Mouse (Mus musculus): ENCODE measurements at regions not wholly inside any gene's neighbourhood (a gene's known extent, or its start where the extent isn't known, plus 50 kb on each side); places are given as distances from the start of the nearest gene placed in this dataset.
"Not testable (repeated sequence)": the region's sequence is repeated elsewhere in the genome, so short reads cannot be mapped to it uniquely, and the experiment has no call there.

GRCm38 (mm10) chr4:18620361-18620760 lies 984.9 kb upstream of the Gm12353 start:
- in situ Hi-C loops (cut with MboI; ENCODE audit: low pct_unique_long_range_greater_than_20kb), result no loop called here
- H3K27me3 ChIP-seq, result no peaks in the 10 kb centered on the region
- POLR2A ChIA-PET, result no interaction called here
- CTCF ChIA-PET, result no interaction called here
- DNase-seq (ENCODE audit: low read depth, low spot score), result no peak
- no peak for TF ChIP-seq CTCF (IDR thresholded peaks at IDR 0.05)
- no peak for ATAC-seq

GRCm38 (mm10) chr4:18639035-18639434 lies 966.2 kb upstream of the Gm12353 start:
- POLR2A ChIA-PET, result no interaction called here
- ATAC-seq, result no peak
- in situ Hi-C loops (cut with MboI; ENCODE audit: low pct_unique_long_range_greater_than_20kb), result no loop called here

DNA sequence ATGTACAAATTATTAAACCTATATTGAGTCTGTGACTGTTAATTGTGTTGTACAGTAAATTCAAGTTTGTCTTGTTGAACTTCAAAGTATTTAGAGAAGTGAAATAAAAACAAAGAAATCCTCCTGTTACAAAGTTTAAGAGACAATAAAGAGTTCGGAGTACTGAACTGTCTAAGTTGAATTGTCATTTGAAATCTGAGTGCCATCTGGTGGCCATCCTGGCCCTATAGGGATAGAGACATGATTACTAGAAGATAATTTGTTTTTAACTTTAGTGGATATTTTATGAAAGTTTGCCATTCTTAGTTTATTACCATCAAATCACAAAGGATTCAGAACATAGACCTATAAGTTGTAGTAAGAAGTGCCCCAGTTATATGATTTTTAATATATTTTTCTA lies 956.1 kb upstream of the Gm12353 start:
- no peak for ATAC-seq
- no peak for DNase-seq (ENCODE audit: low read depth, low spot score)
- ChIA-PET POLR2A (no interaction called here), CTCF (no interaction called here)
- in situ Hi-C loops (cut with MboI; ENCODE audit: low pct_unique_long_range_greater_than_20kb), result no loop called here
- no peaks in the 10 kb centered on the region for H3K27me3 ChIP-seq
- TF ChIP-seq CTCF (IDR thresholded peaks at IDR 0.05), result no peak

More at GRCm38 (mm10) chr4:18639035-18639434, 966.2 kb upstream of the Gm12353 start:
- no peaks in the 10 kb centered on the region for H3K27me3 ChIP-seq
- TF ChIP-seq CTCF (IDR thresholded peaks at IDR 0.05), result no peak
- CTCF ChIA-PET, result no interaction called here
- DNase-seq (ENCODE audit: low read depth, low spot score), result no peak

GRCm38 (mm10) chr4:18685891-18686544 lies 919.2 kb upstream of the Gm12353 start:
- in situ Hi-C loops (cut with MboI; ENCODE audit: low pct_unique_long_range_greater_than_20kb), result no loop called here
- CTCF ChIA-PET, result no interaction called here
- ATAC-seq (no peak), DNase-seq (ENCODE audit: low read depth, low spot score) (no peak)
- no peak for TF ChIP-seq CTCF (IDR thresholded peaks at IDR 0.05)
- no peaks in the 10 kb centered on the region for H3K27me3 ChIP-seq
- POLR2A ChIA-PET, result no interaction called here

DNA sequence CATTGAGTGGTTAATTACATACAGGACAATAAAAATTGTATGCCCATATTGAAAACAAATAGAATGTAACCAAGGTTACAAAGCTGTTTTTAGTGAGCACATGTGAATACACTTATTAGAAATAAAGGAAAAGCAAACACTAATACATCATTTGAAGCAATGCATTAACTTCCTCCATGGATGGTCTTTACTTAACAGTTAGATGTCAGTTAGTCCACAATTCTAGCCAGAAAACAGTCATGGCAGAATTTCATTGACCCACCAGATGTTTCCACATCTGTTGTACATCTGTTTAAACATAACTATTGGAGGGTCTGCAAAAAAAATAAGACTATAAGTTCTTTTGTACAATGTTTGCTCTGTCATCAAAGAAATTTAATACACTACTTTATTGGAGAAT lies 911.2 kb upstream of the Gm12353 start:
- ChIA-PET CTCF (no interaction called here), POLR2A (no interaction called here)
- no peaks in the 10 kb centered on the region for H3K27me3 ChIP-seq
- DNase-seq (ENCODE audit: low read depth, low spot score) (no peak), ATAC-seq (no peak)
- in situ Hi-C loops (cut with MboI; ENCODE audit: low pct_unique_long_range_greater_than_20kb), result no loop called here
- no peak for TF ChIP-seq CTCF (IDR thresholded peaks at IDR 0.05)

GRCm38 (mm10) chr4:18696246-18696645 lies 909.0 kb upstream of the Gm12353 start:
- in situ Hi-C loops (cut with MboI; ENCODE audit: low pct_unique_long_range_greater_than_20kb), result no loop called here
- CTCF ChIA-PET, result no interaction called here

DNA sequence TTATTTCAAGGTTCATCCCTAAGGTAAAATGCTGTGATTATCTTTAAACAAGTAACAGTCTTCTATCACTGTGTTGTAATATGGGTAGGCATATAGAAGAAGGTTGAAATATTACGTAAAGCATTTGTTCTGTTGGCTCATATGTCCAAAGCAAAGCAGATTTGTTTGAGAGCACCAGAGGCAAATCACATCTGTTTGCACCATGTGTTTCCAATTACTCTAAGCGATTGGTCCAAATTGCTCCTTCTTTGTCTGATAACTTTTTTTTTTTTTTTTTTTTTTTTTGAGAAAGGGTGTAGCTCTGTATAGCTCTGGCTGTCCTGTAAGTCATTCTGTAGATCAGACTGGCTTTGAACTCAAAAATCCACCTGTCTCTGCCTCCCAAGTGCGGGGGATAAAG lies 861.0 kb upstream of the Gm12353 start:
- ChIA-PET CTCF (no interaction called here), POLR2A (no interaction called here)
- H3K27me3 ChIP-seq, result no peaks in the 10 kb centered on the region
- in situ Hi-C loops (cut with MboI; ENCODE audit: low pct_unique_long_range_greater_than_20kb), result no loop called here
- DNase-seq (ENCODE audit: low read depth, low spot score) (no peak), ATAC-seq (no peak)
- TF ChIP-seq CTCF (IDR thresholded peaks at IDR 0.05), result no peak

More at GRCm38 (mm10) chr4:18696246-18696645, 909.0 kb upstream of the Gm12353 start:
- TF ChIP-seq CTCF (IDR thresholded peaks at IDR 0.05), result no peak
- no peaks in the 10 kb centered on the region for H3K27me3 ChIP-seq
- ATAC-seq (no peak), DNase-seq (ENCODE audit: low read depth, low spot score) (no peak)
- POLR2A ChIA-PET, result no interaction called here

DNA sequence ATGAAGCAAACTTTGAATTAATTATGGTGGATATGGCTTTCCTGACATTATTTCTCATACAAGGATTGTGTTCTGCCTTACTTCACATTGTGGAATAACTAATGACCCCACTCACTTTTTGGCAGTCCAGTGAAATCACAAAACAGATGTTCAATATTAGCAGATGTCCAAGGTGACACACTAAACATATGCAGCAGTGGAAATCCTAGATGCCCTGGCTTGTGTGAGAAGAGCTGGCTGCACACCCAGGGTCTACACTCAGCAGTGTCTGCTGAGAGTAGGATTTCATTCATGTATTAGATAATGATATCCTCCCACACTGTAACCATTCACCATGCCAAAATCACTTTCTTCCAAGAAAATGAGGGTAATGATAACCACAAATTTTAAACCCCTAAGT lies 816.9 kb upstream of the Gm12353 start:
- POLR2A ChIA-PET, result no interaction called here
- in situ Hi-C loops (cut with MboI; ENCODE audit: low pct_unique_long_range_greater_than_20kb), result no loop called here

GRCm38 (mm10) chr4:18795740-18796394 lies 809.4 kb upstream of the Gm12353 start:
- no peak for DNase-seq (ENCODE audit: low read depth, low spot score)
- no peaks in the 10 kb centered on the region for H3K27me3 ChIP-seq
- no peak for ATAC-seq
- in situ Hi-C loops (cut with MboI; ENCODE audit: low pct_unique_long_range_greater_than_20kb), result no loop called here
- ChIA-PET CTCF (no interaction called here), POLR2A (no interaction called here)
- TF ChIP-seq CTCF (IDR thresholded peaks at IDR 0.05), result no peak

More for the DNA sequence above, 816.9 kb upstream of the Gm12353 start:
- no peaks in the 10 kb centered on the region for H3K27me3 ChIP-seq
- ATAC-seq (no peak), DNase-seq (ENCODE audit: low read depth, low spot score) (no peak)
- CTCF ChIA-PET, result no interaction called here
- TF ChIP-seq CTCF (IDR thresholded peaks at IDR 0.05), result no peak

GRCm38 (mm10) chr4:18796395-18796740 lies 808.9 kb upstream of the Gm12353 start:
- H3K27me3 ChIP-seq, result no peaks in the 10 kb centered on the region
- no peak for ATAC-seq
- no peak for TF ChIP-seq CTCF (IDR thresholded peaks at IDR 0.05)
- ChIA-PET CTCF (no interaction called here), POLR2A (no interaction called here)
- in situ Hi-C loops (cut with MboI; ENCODE audit: low pct_unique_long_range_greater_than_20kb), result no loop called here
- no peak for DNase-seq (ENCODE audit: low read depth, low spot score)

GRCm38 (mm10) chr4:18803109-18803508 lies 802.1 kb upstream of the Gm12353 start:
- H3K27me3 ChIP-seq; ATAC-seq; POLR2A ChIA-PET; DNase-seq (ENCODE audit: low read depth, low spot score); in situ Hi-C loops (cut with MboI; ENCODE audit: low pct_unique_long_range_greater_than_20kb): not testable (repeated sequence)
- CTCF ChIA-PET, result interaction anchor here (1.2 kb wide), 1 partner anchor 13 kb away, joined by 3 read pairs; no protein-coding TSS in a partner anchor
